Mouse (Mus musculus): Measurements from ENCODE around the gene Odf3b. TPM values are rescaled to one million over a fixed set of nuclear protein-coding genes. Genes with fewer than 3 reads are reported as not detected.

Gene Odf3b
- polyA plus RNA-seq, 1 experiment from 2014 or later: 0.80 TPM

DNA sequence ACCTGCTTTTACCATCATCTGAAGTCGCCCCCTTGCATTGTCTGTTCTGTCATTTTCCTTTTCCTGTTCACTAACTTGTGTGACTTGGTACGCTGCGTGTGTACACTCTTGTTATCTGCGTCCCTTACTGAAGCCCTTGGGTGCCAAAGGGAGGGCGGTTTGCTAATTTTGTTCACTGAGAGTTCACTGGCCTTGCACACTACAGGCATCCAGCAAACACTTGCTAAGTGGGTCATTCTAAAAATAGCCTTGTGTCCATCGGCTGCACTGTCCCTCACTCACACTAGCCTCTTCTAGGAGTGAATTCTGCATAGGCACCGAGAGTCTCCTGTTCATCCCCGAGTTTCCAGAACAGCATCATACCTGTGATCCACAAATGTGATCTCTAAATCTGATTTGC, 36.2 kb upstream of the Odf3b start:
- WGBS: 82% methylated on average over 8 of the region's 8 CpGs
- no peak for DNase-seq (ENCODE audit: low spot score)
- H3K4me2 ChIP-seq (replicated peaks; ENCODE audit: low read depth): no peak overlapping the region

DNA sequence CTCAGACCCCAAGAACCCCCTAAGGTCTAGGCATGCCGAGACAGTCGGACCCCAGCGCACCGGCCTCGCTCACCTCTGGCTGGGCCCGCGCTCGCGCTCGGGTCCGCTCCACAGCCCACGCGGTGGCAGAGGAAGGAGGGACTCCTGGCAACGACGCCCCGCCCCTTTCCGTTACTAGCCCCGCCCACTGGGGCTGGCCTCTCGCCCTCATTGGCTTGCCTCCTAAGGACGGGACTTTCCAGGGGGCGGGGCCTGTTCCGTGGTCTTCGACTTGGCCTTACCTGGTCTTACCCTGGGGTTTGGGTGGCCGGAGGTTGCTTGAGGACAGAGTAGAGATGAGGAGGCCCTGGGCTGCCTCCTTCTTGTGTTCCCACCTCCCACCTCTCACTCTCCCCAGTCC, 31.0 kb upstream of the Odf3b start, which contains the start of gene Syce3:
Gene Syce3 (minus strand): TSS at position 386 of the 400 bp plus-strand sequence.
- Histone ChIP-seq H3K36me3 (ENCODE audit: control insufficient read depth, insufficient read depth, low read length) (no peaks in the 10 kb centered on the region), H3K27me3 (ENCODE audit: control insufficient read depth, insufficient read depth, low read length) (no peaks in the 10 kb centered on the region), H3K27ac (replicated peaks) (no peak within 1 kb of the TSS), H3K4me2 (replicated peaks; ENCODE audit: low read depth) (no peak within 1 kb of the TSS), H3K4me1 (replicated peaks; ENCODE audit: control insufficient read depth, insufficient read depth) (no peaks in the 10 kb centered on the region), H3K9ac (ENCODE audit: low read length) (no peak within 1 kb of the TSS), H3K4me3 (ENCODE audit: low read depth, low read length) (no peak within 1 kb of the TSS), H3K9me3 (ENCODE audit: control insufficient read depth, low read length) (peaks cover 3% of the 10 kb centered on the region; the same call in 1 of the 2 replicates)
- WGBS: 80% methylated on average over 24 of the region's 24 CpGs
- TF ChIP-seq CTCF (IDR thresholded peaks at IDR 0.05; ENCODE audit: low read depth) (no peak), EP300 (optimal IDR thresholded peaks at IDR 0.05) (no peak)
- ATAC-seq (ENCODE audit: low FRiP score, low TSS enrichment) (0 out of 2 replicates have a peak, but pooled peaks have one; percentile 21), DNase-seq (ENCODE audit: low spot score) (no peak)

More for the DNA sequence above, 36.2 kb upstream of the Odf3b start:
- Histone ChIP-seq H3K9ac (ENCODE audit: low read length) (no peak overlapping the region), H3K27me3 (ENCODE audit: control insufficient read depth, insufficient read depth, low read length) (no peaks in the 10 kb centered on the region), H3K36me3 (ENCODE audit: control insufficient read depth, insufficient read depth, low read length) (peaks cover 2% of the 10 kb centered on the region; the same call in 1 of the 2 replicates), H3K4me1 (replicated peaks; ENCODE audit: control insufficient read depth, insufficient read depth) (no peaks in the 10 kb centered on the region), H3K27ac (replicated peaks) (no peak overlapping the region), H3K9me3 (ENCODE audit: control insufficient read depth, low read length) (no peaks in the 10 kb centered on the region), H3K4me3 (ENCODE audit: low read depth, low read length) (no peak overlapping the region)
- ATAC-seq (ENCODE audit: low FRiP score, low TSS enrichment): no peak
- no peak for TF ChIP-seq CTCF (IDR thresholded peaks at IDR 0.05; ENCODE audit: low read depth)
- no peak for TF ChIP-seq EP300 (optimal IDR thresholded peaks at IDR 0.05)

DNA sequence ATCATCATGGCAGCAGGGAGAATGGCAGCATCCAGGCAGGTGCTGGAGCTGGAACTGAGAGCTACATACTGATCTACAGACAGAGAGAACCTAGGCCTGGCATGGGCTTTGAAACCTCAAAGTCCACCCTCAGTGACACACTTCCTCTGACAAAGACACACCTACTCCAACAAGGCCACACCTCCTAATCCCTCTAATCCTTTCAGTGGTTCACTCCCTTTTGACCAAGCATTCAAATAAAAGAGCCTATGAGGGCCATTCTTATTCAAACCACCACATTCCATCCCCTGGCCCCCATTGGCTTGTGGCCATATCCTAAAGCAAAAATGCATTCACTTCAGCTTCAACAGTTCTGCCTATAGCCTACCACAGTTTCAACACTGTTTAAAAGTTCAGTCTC, 27.6 kb upstream of the Odf3b start:
- DNase-seq (ENCODE audit: low spot score) (no peak), ATAC-seq (ENCODE audit: low FRiP score, low TSS enrichment) (no peak)
- no peak overlapping the region for H3K4me3 ChIP-seq (ENCODE audit: low read depth, low read length)
- no peak overlapping the region for H3K9ac ChIP-seq (ENCODE audit: low read length)
- peaks cover 3% of the 10 kb centered on the region; the same call in 1 of the 2 replicates for H3K9me3 ChIP-seq (ENCODE audit: control insufficient read depth, low read length)
- no peak overlapping the region for H3K27ac ChIP-seq (replicated peaks)
- no peaks in the 10 kb centered on the region for H3K4me1 ChIP-seq (replicated peaks; ENCODE audit: control insufficient read depth, insufficient read depth)
- TF ChIP-seq CTCF (IDR thresholded peaks at IDR 0.05; ENCODE audit: low read depth) (no peak), EP300 (optimal IDR thresholded peaks at IDR 0.05) (no peak)
- H3K27me3 ChIP-seq (ENCODE audit: control insufficient read depth, insufficient read depth, low read length): no peaks in the 10 kb centered on the region
- no peaks in the 10 kb centered on the region for H3K36me3 ChIP-seq (ENCODE audit: control insufficient read depth, insufficient read depth, low read length)
- no peak overlapping the region for H3K4me2 ChIP-seq (replicated peaks; ENCODE audit: low read depth)

DNA sequence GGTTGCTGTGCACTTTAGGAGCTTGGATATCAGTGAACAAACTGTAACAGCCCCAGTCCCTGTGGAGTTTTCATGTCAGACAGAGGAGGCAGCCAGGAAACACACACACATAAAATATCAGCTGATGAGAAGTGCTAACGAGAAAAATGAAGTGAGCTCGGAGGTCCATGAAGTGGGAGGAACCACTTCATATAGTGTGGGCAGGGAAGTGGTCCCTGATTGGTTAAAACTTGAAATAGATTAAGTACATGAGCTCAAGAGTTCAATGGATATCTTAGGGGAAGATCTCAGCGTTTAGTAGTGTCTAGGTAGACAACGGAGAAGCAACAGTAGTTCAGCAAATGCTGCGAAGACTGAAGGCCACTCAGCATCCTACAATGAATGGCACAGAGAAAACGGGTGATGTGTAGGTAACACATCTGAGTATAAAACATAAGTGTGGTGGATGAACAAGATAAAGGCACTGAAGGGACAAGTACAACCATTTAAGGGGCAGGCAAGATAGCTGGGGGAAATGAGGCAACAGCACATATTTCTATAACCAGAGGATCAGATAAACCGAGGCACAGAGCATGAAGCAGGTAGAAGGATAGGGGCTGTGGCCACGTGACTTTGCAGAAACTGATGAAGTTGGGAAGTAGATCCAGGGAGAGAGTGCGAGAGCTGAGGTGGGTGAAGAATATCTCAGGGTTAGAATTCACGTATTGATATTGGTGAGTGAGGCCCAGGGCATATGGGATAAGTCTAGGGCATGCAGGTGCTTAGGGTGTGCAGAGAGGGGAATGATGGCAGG, 25.9 kb upstream of the Odf3b start:
- Histone ChIP-seq H3K27me3 (ENCODE audit: control insufficient read depth, insufficient read depth, low read length) (no peaks in the 10 kb centered on the region), H3K27ac (replicated peaks) (no peak overlapping the region), H3K4me1 (replicated peaks; ENCODE audit: control insufficient read depth, insufficient read depth) (no peaks in the 10 kb centered on the region), H3K9ac (ENCODE audit: low read length) (no peak overlapping the region), H3K9me3 (ENCODE audit: control insufficient read depth, low read length) (peaks cover 3% of the 10 kb centered on the region; the same call in 1 of the 2 replicates), H3K4me3 (ENCODE audit: low read depth, low read length) (no peak overlapping the region), H3K4me2 (replicated peaks; ENCODE audit: low read depth) (no peak overlapping the region), H3K36me3 (ENCODE audit: control insufficient read depth, insufficient read depth, low read length) (no peaks in the 10 kb centered on the region)
- no peak for ATAC-seq (ENCODE audit: low FRiP score, low TSS enrichment)
- DNase-seq (ENCODE audit: low spot score): no peak
- 78% methylated on average over 10 of the region's 10 CpGs for WGBS
- TF ChIP-seq EP300 (optimal IDR thresholded peaks at IDR 0.05) (no peak), CTCF (IDR thresholded peaks at IDR 0.05; ENCODE audit: low read depth) (no peak)

DNA sequence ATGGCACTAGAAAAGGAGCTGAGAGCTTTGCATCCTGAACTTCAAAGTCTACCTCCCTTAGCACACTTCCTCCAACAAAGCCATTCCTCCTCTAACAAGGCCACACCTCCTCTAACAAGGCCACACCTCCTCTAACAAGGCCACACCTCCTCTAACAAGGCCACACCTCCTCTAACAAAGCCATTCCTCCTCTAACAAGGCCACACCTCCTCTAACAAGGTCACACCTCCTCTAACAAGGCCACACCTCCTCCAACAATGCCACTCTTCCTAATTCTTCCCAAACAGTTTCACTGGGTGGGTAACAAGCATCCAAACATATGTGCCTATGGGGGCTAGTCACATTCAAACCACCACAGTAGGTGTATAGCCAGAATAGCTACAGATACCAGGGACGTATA, 23.4 kb upstream of the Odf3b start:
- no peak overlapping the region for H3K4me3 ChIP-seq (ENCODE audit: low read depth, low read length)
- no peaks in the 10 kb centered on the region for H3K27me3 ChIP-seq (ENCODE audit: control insufficient read depth, insufficient read depth, low read length)
- no peak overlapping the region for H3K27ac ChIP-seq (replicated peaks)
- ATAC-seq (ENCODE audit: low FRiP score, low TSS enrichment): no peak
- WGBS: 83% methylated on average over 1 of the region's 1 CpGs
- no peak overlapping the region for H3K4me2 ChIP-seq (replicated peaks; ENCODE audit: low read depth)
- H3K36me3 ChIP-seq (ENCODE audit: control insufficient read depth, insufficient read depth, low read length): no peaks in the 10 kb centered on the region
- DNase-seq (ENCODE audit: low spot score): no peak
- H3K4me1 ChIP-seq (replicated peaks; ENCODE audit: control insufficient read depth, insufficient read depth): no peaks in the 10 kb centered on the region
- no peak for TF ChIP-seq CTCF (IDR thresholded peaks at IDR 0.05; ENCODE audit: low read depth)
- TF ChIP-seq EP300 (optimal IDR thresholded peaks at IDR 0.05): no peak
- H3K9me3 ChIP-seq (ENCODE audit: control insufficient read depth, low read length): no peaks in the 10 kb centered on the region
- H3K9ac ChIP-seq (ENCODE audit: low read length): no peak overlapping the region

- TF ChIP-seq EP300 (optimal IDR thresholded peaks at IDR 0.05) (no peak), CTCF (IDR thresholded peaks at IDR 0.05; ENCODE audit: low read depth) (no peak)
- Histone ChIP-seq H3K27ac (replicated peaks) (no peak overlapping the region), H3K9me3 (ENCODE audit: control insufficient read depth, low read length) (no peaks in the 10 kb centered on the region), H3K4me2 (replicated peaks; ENCODE audit: low read depth) (no peak overlapping the region), H3K4me3 (ENCODE audit: low read depth, low read length) (no peak overlapping the region), H3K4me1 (replicated peaks; ENCODE audit: control insufficient read depth, insufficient read depth) (no peaks in the 10 kb centered on the region), H3K36me3 (ENCODE audit: control insufficient read depth, insufficient read depth, low read length) (no peaks in the 10 kb centered on the region), H3K9ac (ENCODE audit: low read length) (no peak overlapping the region), H3K27me3 (ENCODE audit: control insufficient read depth, insufficient read depth, low read length) (no peaks in the 10 kb centered on the region)
- WGBS: 33% methylated on average over 1 of the region's 1 CpGs
- ATAC-seq (ENCODE audit: low FRiP score, low TSS enrichment): no peak
- no peak for DNase-seq (ENCODE audit: low spot score)
Measured at GRCm38 (mm10) chr15:89399716-89400115, 20.6 kb upstream of the Odf3b start.
